Mouse (Mus musculus) c-Kit-positive CD71-positive TER-119-negative erythroid progenitor cells, embryonic 14.5 days (primary cell): ENCODE data around the gene Ccdc8.
"Not testable (repeated sequence)": the region's sequence is repeated elsewhere in the genome, so short reads cannot be mapped to it uniquely, and the experiment has no call there.

Experiments used
- DNase-seq: peaks from one replicate; pipeline ENCODE4 v3.0.0-alpha.2; 2013; ENCODE audit warnings: low read depth

Gene Ccdc8

GRCm38 (mm10) chr7:16992451-16992807 is at the start of gene Ccdc8:
Gene Ccdc8, plus strand, starts transcription at chr7:16992708.
- no peak for DNase-seq

GRCm38 (mm10) chr7:16942861-16943260 is 49.6 kb upstream of the Ccdc8 start:
- DNase-seq, result no peak

- DNase-seq, result no peak
Measured at GRCm38 (mm10) chr7:16944061-16944807, 48.3 kb upstream of the Ccdc8 start, which contains the start of gene Pnmal2. Gene Pnmal2, plus strand, starts transcription at chr7:16944682.

- DNase-seq, result no peak
Measured at GRCm38 (mm10) chr7:16944808-16945315, 47.6 kb upstream of the Ccdc8 start.

GRCm38 (mm10) chr7:16945419-16945818 is 47.1 kb upstream of the Ccdc8 start:
- DNase-seq, result no peak

- DNase-seq, result no peak
Measured at GRCm38 (mm10) chr7:16946441-16947348, 45.8 kb upstream of the Ccdc8 start.

GRCm38 (mm10) chr7:16947349-16947895 is 45.1 kb upstream of the Ccdc8 start:
- no peak for DNase-seq

GRCm38 (mm10) chr7:16947959-16948361 is 44.5 kb upstream of the Ccdc8 start:
- DNase-seq, result no peak

GRCm38 (mm10) chr7:16948923-16949458 is 43.5 kb upstream of the Ccdc8 start:
- no peak for DNase-seq

GRCm38 (mm10) chr7:16949908-16950841 is 42.3 kb upstream of the Ccdc8 start:
- no peak for DNase-seq

- DNase-seq, result peak; percentile 51
Measured at GRCm38 (mm10) chr7:16950861-16951635, 41.5 kb upstream of the Ccdc8 start.

- DNase-seq, result not testable (repeated sequence)
Measured at GRCm38 (mm10) chr7:16953776-16954175, 38.7 kb upstream of the Ccdc8 start.

GRCm38 (mm10) chr7:16955712-16956111 is 36.8 kb upstream of the Ccdc8 start:
- no peak for DNase-seq

GRCm38 (mm10) chr7:16956410-16957265 is 35.9 kb upstream of the Ccdc8 start:
- no peak for DNase-seq

GRCm38 (mm10) chr7:16959539-16960187 is 32.8 kb upstream of the Ccdc8 start, which contains the start of gene Pnmal1:
Gene Pnmal1, plus strand, starts transcription at chr7:16959679.
- no peak for DNase-seq

GRCm38 (mm10) chr7:16961678-16962077 is 30.8 kb upstream of the Ccdc8 start:
- DNase-seq, result no peak

- no peak for DNase-seq
Measured at GRCm38 (mm10) chr7:16968414-16968813, 24.1 kb upstream of the Ccdc8 start.

- no peak for DNase-seq
Measured at GRCm38 (mm10) chr7:16971160-16971559, 21.3 kb upstream of the Ccdc8 start.

- DNase-seq, result no peak
Measured at GRCm38 (mm10) chr7:16974018-16974417, 18.5 kb upstream of the Ccdc8 start.
